ENCODE assay signal across 12 mouse cellular contexts in genomic region chr17:35672527-35672926, GRCm38 (mm10). TPM values are rescaled to one million over a fixed set of nuclear protein-coding genes. Genes with fewer than 3 reads are reported as not detected.
DNase-seq lines count a peak whose midpoint lies in the region; ATAC-seq lines count a peak whose summit lies in the region.
"Had no signal": no experiment of that assay in that cellular context is flagged by ENCODE, and none has a peak within 500 bp of the region (broad histone marks: within the 10 kb centered on the region; RNA-seq: fewer than 3 reads in every experiment).

No protein-coding gene starts in this region.

- peak overlapping the region; percentile 87; the same call in 1 of the 2 replicates for H3K4me3 ChIP-seq in heart, embryonic 13.5 days
- peak overlapping the region; percentile 83 for H3K4me3 ChIP-seq in midbrain, embryonic 10.5 days
- no peak overlapping the region for H3K4me3 ChIP-seq in midbrain, embryonic 16.5 days (ENCODE audit: low read depth, low read length)
- H3K4me3 ChIP-seq in hindbrain, embryonic 14.5 days (replicated peaks; ENCODE audit: low read length), result no peak overlapping the region; the same call in 1 of the 2 replicates
- peak overlapping the region; percentile 61 for H3K4me3 ChIP-seq in neural tube, embryonic 13.5 days

- peaks cover 26% of the 10 kb centered on the region for H3K36me3 ChIP-seq in heart, embryonic 13.5 days
- H3K36me3 ChIP-seq in midbrain, embryonic 10.5 days, result peaks cover 25% of the 10 kb centered on the region
- no peaks in the 10 kb centered on the region for H3K36me3 ChIP-seq in midbrain, embryonic 16.5 days (ENCODE audit: control insufficient read depth, insufficient read depth, low read length)
- H3K36me3 ChIP-seq in hindbrain, embryonic 14.5 days (replicated peaks; ENCODE audit: control insufficient read depth, insufficient read depth), result 0 out of 2 replicates have a peak, but pooled peaks cover 4% of the 10 kb centered on the region
- H3K36me3 ChIP-seq in neural tube, embryonic 13.5 days, result peaks cover 9% of the 10 kb centered on the region

- ATAC-seq in heart, embryonic 13.5 days (ENCODE audit: extremely low read depth, insufficient number of reproducible peaks, low FRiP score, low TSS enrichment), result no peak
- ATAC-seq in midbrain, embryonic 16.5 days, result no peak
- ATAC-seq in hindbrain, embryonic 14.5 days (ENCODE audit: low FRiP score), result no peak
- no peak for ATAC-seq in neural tube, embryonic 13.5 days (ENCODE audit: low read depth)
- no peak for ATAC-seq in megakaryocyte-erythroid progenitor cell, adult 5-6 weeks (replicated peaks; ENCODE audit: low FRiP score, low TSS enrichment, poor library complexity, severe bottlenecking)

- H3K27me3 ChIP-seq in heart, embryonic 13.5 days (replicated peaks), result no peaks in the 10 kb centered on the region
- no peaks in the 10 kb centered on the region for H3K27me3 ChIP-seq in midbrain, embryonic 10.5 days (ENCODE audit: low read depth, poor library complexity, severe bottlenecking)
- H3K27me3 ChIP-seq in midbrain, embryonic 16.5 days (ENCODE audit: control insufficient read depth, insufficient read depth, low read depth, low read length), result no peaks in the 10 kb centered on the region
- H3K27me3 ChIP-seq in hindbrain, embryonic 14.5 days (ENCODE audit: control insufficient read depth, insufficient read depth, low read length), result no peaks in the 10 kb centered on the region
- H3K27me3 ChIP-seq in neural tube, embryonic 13.5 days, result no peaks in the 10 kb centered on the region

- 85% methylated on average over 6 of the region's 6 CpGs for WGBS in heart, embryonic 13.5 days
- 94% methylated on average over 6 of the region's 6 CpGs for WGBS in midbrain, embryonic 10.5 days
- 92% methylated on average over 6 of the region's 6 CpGs for WGBS in midbrain, embryonic 16.5 days
- 92% methylated on average over 6 of the region's 6 CpGs for WGBS in hindbrain, embryonic 14.5 days
- WGBS in neural tube, embryonic 13.5 days, result 95% methylated on average over 6 of the region's 6 CpGs

- H3K4me2 ChIP-seq in heart, embryonic 13.5 days, result peak overlapping the region; percentile 92
- no peak overlapping the region for H3K4me2 ChIP-seq in midbrain, embryonic 16.5 days (ENCODE audit: low read length)
- peak overlapping the region; percentile 75 for H3K4me2 ChIP-seq in hindbrain, embryonic 14.5 days (replicated peaks)
- peak overlapping the region; percentile 79 for H3K4me2 ChIP-seq in neural tube, embryonic 13.5 days

- H3K4me1 ChIP-seq in heart, embryonic 13.5 days, result peaks cover 14% of the 10 kb centered on the region
- peaks cover 21% of the 10 kb centered on the region for H3K4me1 ChIP-seq in midbrain, embryonic 10.5 days
- peaks cover 14% of the 10 kb centered on the region for H3K4me1 ChIP-seq in midbrain, embryonic 16.5 days (ENCODE audit: control insufficient read depth, insufficient read depth, low read length)
- H3K4me1 ChIP-seq in hindbrain, embryonic 14.5 days (replicated peaks; ENCODE audit: control insufficient read depth, insufficient read depth, low read length), result peaks cover 13% of the 10 kb centered on the region; the same call in 1 of the 2 replicates
- peaks cover 20% of the 10 kb centered on the region for H3K4me1 ChIP-seq in neural tube, embryonic 13.5 days (replicated peaks)

- no peak for DNase-seq in heart, postnatal 10 days
- DNase-seq in midbrain, embryonic 10.5 days (ENCODE audit: low spot score), result no peak
- no peak for DNase-seq in hindbrain, embryonic 14.5 days (ENCODE audit: low spot score)
- no peak for DNase-seq in right cerebral cortex, postnatal 4 days
- DNase-seq: adrenal gland, adult 8-10 months; gastrocnemius, postnatal 25 days had no signal

- intact Hi-C loops in heart, postnatal 10 days (cut with DNase I), result no loop called here

- no peak overlapping the region; the same call in 1 of the 2 replicates for H3K9ac ChIP-seq in heart, embryonic 13.5 days
- no peak overlapping the region for H3K9ac ChIP-seq in midbrain, embryonic 16.5 days (ENCODE audit: low read depth, low read length)
- peak overlapping the region; percentile 78 for H3K9ac ChIP-seq in hindbrain, embryonic 14.5 days
- peak overlapping the region; percentile 81 for H3K9ac ChIP-seq in neural tube, embryonic 13.5 days

- no peaks in the 10 kb centered on the region for H3K9me3 ChIP-seq in heart, embryonic 13.5 days
- H3K9me3 ChIP-seq in midbrain, embryonic 10.5 days (replicated peaks), result no peaks in the 10 kb centered on the region
- no peaks in the 10 kb centered on the region for H3K9me3 ChIP-seq in midbrain, embryonic 16.5 days (replicated peaks; ENCODE audit: control insufficient read depth, low read length, poor library complexity, severe bottlenecking)
- H3K9me3 ChIP-seq in hindbrain, embryonic 14.5 days (ENCODE audit: control insufficient read depth, low read length), result no peaks in the 10 kb centered on the region
- no peaks in the 10 kb centered on the region for H3K9me3 ChIP-seq in neural tube, embryonic 13.5 days

- H3K27ac ChIP-seq in heart, embryonic 13.5 days (replicated peaks), result no peak overlapping the region
- H3K27ac ChIP-seq in midbrain, embryonic 10.5 days (replicated peaks), result no peak overlapping the region
- no peak overlapping the region for H3K27ac ChIP-seq in midbrain, embryonic 16.5 days (ENCODE audit: low read length)
- H3K27ac ChIP-seq in hindbrain, embryonic 14.5 days, result no peak overlapping the region
- H3K27ac ChIP-seq in neural tube, embryonic 13.5 days (replicated peaks), result no peak overlapping the region

RNA-seq across cellular contexts. Expression of gene Gtf2h4, which starts 1.0 kb away (rescaled TPM):
- polyA plus RNA-seq in heart, embryonic 13.5 days (2015; fragmentation: Nextera tagmentation; extraction: Ambion mirVana), result 25.7 and 27.7 TPM in 2 replicates
- 10 to 100 TPM; 15.5 to 18.7 TPM for total RNA-seq in heart, postnatal 10 days (2021)
- polyA plus RNA-seq in midbrain, embryonic 10.5 days (2016; fragmentation: Nextera tagmentation; extraction: Ambion mirVana), result 50.1 and 52.3 TPM in 2 replicates
- polyA plus RNA-seq in midbrain, embryonic 16.5 days (2015; fragmentation: Nextera tagmentation; extraction: Ambion mirVana), result 26.5 and 27.3 TPM in 2 replicates
- 21.3 and 22.8 TPM in 2 replicates for polyA plus RNA-seq in hindbrain, embryonic 14.5 days (2014; fragmentation: Nextera tagmentation; extraction: Ambion mirVana)
- 25.5 and 28.8 TPM in 2 replicates for polyA plus RNA-seq in neural tube, embryonic 13.5 days (2015; fragmentation: Nextera tagmentation; extraction: Ambion mirVana)
- 30.3 and 52.4 TPM in 2 replicates for total RNA-seq in megakaryocyte-erythroid progenitor cell, adult 5-6 weeks (2014; fragmentation: Nextera tagmentation)
- total RNA-seq in megakaryocyte-erythroid progenitor cell, adult 5-6 weeks (2017), result 35.0 and 40.6 TPM in 2 replicates

RNA-seq across cellular contexts. Expression of gene Vars2, which starts 5.1 kb away (rescaled TPM):
- 12.2 and 13.5 TPM in 2 replicates for polyA plus RNA-seq in heart, embryonic 13.5 days (2015; fragmentation: Nextera tagmentation; extraction: Ambion mirVana)
- 10 to 100 TPM; 25.2 to 34.0 TPM for total RNA-seq in heart, postnatal 10 days (2021)
- 19.3 and 20.6 TPM in 2 replicates for polyA plus RNA-seq in midbrain, embryonic 10.5 days (2016; fragmentation: Nextera tagmentation; extraction: Ambion mirVana)
- polyA plus RNA-seq in midbrain, embryonic 16.5 days (2015; fragmentation: Nextera tagmentation; extraction: Ambion mirVana), result 15.1 and 15.3 TPM in 2 replicates
- polyA plus RNA-seq in hindbrain, embryonic 14.5 days (2014; fragmentation: Nextera tagmentation; extraction: Ambion mirVana), result 14.8 and 14.9 TPM in 2 replicates
- 10.6 and 11.3 TPM in 2 replicates for polyA plus RNA-seq in neural tube, embryonic 13.5 days (2015; fragmentation: Nextera tagmentation; extraction: Ambion mirVana)
- total RNA-seq in megakaryocyte-erythroid progenitor cell, adult 5-6 weeks (2014; fragmentation: Nextera tagmentation), result 32.5 and 44.2 TPM in 2 replicates
- total RNA-seq in megakaryocyte-erythroid progenitor cell, adult 5-6 weeks (2017), result 8.3 and 19.1 TPM in 2 replicates

RNA-seq across cellular contexts. Expression of gene Mucl3, which starts 29.0 kb away (rescaled TPM):
- polyA plus RNA-seq in heart, embryonic 13.5 days (2015; fragmentation: Nextera tagmentation; extraction: Ambion mirVana), result 0.36 and 0.39 TPM in 2 replicates
- not detected for total RNA-seq in heart, postnatal 10 days (2021)
- polyA plus RNA-seq in midbrain, embryonic 10.5 days (2016; fragmentation: Nextera tagmentation; extraction: Ambion mirVana), result 0.17 and 0.22 TPM in 2 replicates
- polyA plus RNA-seq in midbrain, embryonic 16.5 days (2015; fragmentation: Nextera tagmentation; extraction: Ambion mirVana), result 0.07 and 0.14 TPM in 2 replicates
- polyA plus RNA-seq in hindbrain, embryonic 14.5 days (2014; fragmentation: Nextera tagmentation; extraction: Ambion mirVana), result 0.09 TPM in 1 of 2 replicates, not detected in the other
- 0.18 and 0.24 TPM in 2 replicates for polyA plus RNA-seq in neural tube, embryonic 13.5 days (2015; fragmentation: Nextera tagmentation; extraction: Ambion mirVana)
- total RNA-seq in megakaryocyte-erythroid progenitor cell, adult 5-6 weeks (2014; fragmentation: Nextera tagmentation), result not detected in 2 replicates
- total RNA-seq in megakaryocyte-erythroid progenitor cell, adult 5-6 weeks (2017), result not detected in 2 replicates
- total RNA-seq: adrenal gland, adult 8-10 months; gastrocnemius, postnatal 25 days had no signal

RNA-seq across cellular contexts. Expression of gene Ddr1, which starts 31.9 kb away (rescaled TPM):
- polyA plus RNA-seq in heart, embryonic 13.5 days (2015; fragmentation: Nextera tagmentation; extraction: Ambion mirVana), result 122 and 130 TPM in 2 replicates
- total RNA-seq in heart, postnatal 10 days (2021), result 10 to 100 TPM; 56.8 to 66.6 TPM
- polyA plus RNA-seq in midbrain, embryonic 10.5 days (2016; fragmentation: Nextera tagmentation; extraction: Ambion mirVana), result 142 and 193 TPM in 2 replicates
- 87.8 and 103 TPM in 2 replicates for polyA plus RNA-seq in midbrain, embryonic 16.5 days (2015; fragmentation: Nextera tagmentation; extraction: Ambion mirVana)
- 62.7 and 72.5 TPM in 2 replicates for polyA plus RNA-seq in hindbrain, embryonic 14.5 days (2014; fragmentation: Nextera tagmentation; extraction: Ambion mirVana)
- 119 and 122 TPM in 2 replicates for polyA plus RNA-seq in neural tube, embryonic 13.5 days (2015; fragmentation: Nextera tagmentation; extraction: Ambion mirVana)
- not detected in 2 replicates for total RNA-seq in megakaryocyte-erythroid progenitor cell, adult 5-6 weeks (2014; fragmentation: Nextera tagmentation)
- total RNA-seq in megakaryocyte-erythroid progenitor cell, adult 5-6 weeks (2017), result not detected in 2 replicates

RNA-seq across cellular contexts. Expression of gene Gm9573, which starts 46.1 kb away (rescaled TPM):
- polyA plus RNA-seq in heart, embryonic 13.5 days (2015; fragmentation: Nextera tagmentation; extraction: Ambion mirVana), result not detected in 2 replicates
- total RNA-seq in heart, postnatal 10 days (2021), result not detected
- polyA plus RNA-seq in midbrain, embryonic 10.5 days (2016; fragmentation: Nextera tagmentation; extraction: Ambion mirVana), result not detected in 2 replicates
- not detected in 2 replicates for polyA plus RNA-seq in midbrain, embryonic 16.5 days (2015; fragmentation: Nextera tagmentation; extraction: Ambion mirVana)
- not detected in 2 replicates for polyA plus RNA-seq in hindbrain, embryonic 14.5 days (2014; fragmentation: Nextera tagmentation; extraction: Ambion mirVana)
- polyA plus RNA-seq in neural tube, embryonic 13.5 days (2015; fragmentation: Nextera tagmentation; extraction: Ambion mirVana), result not detected in 2 replicates
- not detected in 2 replicates for total RNA-seq in megakaryocyte-erythroid progenitor cell, adult 5-6 weeks (2014; fragmentation: Nextera tagmentation)
- not detected in 2 replicates for total RNA-seq in megakaryocyte-erythroid progenitor cell, adult 5-6 weeks (2017)
- total RNA-seq: adrenal gland, adult 8-10 months; gastrocnemius, postnatal 25 days had no signal
- polyA plus RNA-seq: large intestine, adult 2 months; testis, adult 2 months had no signal

Comparison
In these comparisons a context has a peak if more than half of its experiments do, and no peak if none do; other contexts are left out.
1. H3K4me3 ChIP-seq: peak in heart, embryonic 13.5 days (single experiment), midbrain, embryonic 10.5 days (single experiment) and neural tube, embryonic 13.5 days (single experiment); none in midbrain, embryonic 16.5 days (single experiment) and hindbrain, embryonic 14.5 days (single experiment).
2. H3K9ac ChIP-seq: peak in hindbrain, embryonic 14.5 days (single experiment) and neural tube, embryonic 13.5 days (single experiment); none in heart, embryonic 13.5 days (single experiment) and midbrain, embryonic 16.5 days (single experiment).